Mouse (Mus musculus) erythroblast, embryonic 14.5 days (primary cell): ENCODE data around the gene Phc1. TPM values are rescaled to one million over a fixed set of nuclear protein-coding genes. Genes with fewer than 3 reads are reported as not detected.

ENCODE experiments used
- H3K27me3 ChIP-seq: 2 replicates; pipeline ENCODE4 v1.6.1; 2012; ENCODE audit warnings: inconsistent platforms; ENCODE audit not compliant: control insufficient read depth
- H3K36me3 ChIP-seq: 2 replicates; pipeline ENCODE4 v1.6.1; 2012; ENCODE audit warnings: mild to moderate bottlenecking, inconsistent platforms; ENCODE audit not compliant: control insufficient read depth
- H3K4me1 ChIP-seq: 2 replicates; pipeline ENCODE4 v1.6.1; 2012; ENCODE audit warnings: inconsistent platforms; ENCODE audit not compliant: control insufficient read depth
- H3K4me3 ChIP-seq: replicated peaks from 2 replicates; pipeline ENCODE3; 2012; ENCODE audit warnings: moderate library complexity, mild to moderate bottlenecking, inconsistent platforms
- H3K9me3 ChIP-seq: 2 replicates; pipeline ENCODE4 v1.6.1; 2012; ENCODE audit warnings: low read length, inconsistent platforms, mixed read lengths; ENCODE audit not compliant: control insufficient read depth
- GATA1 ChIP-seq: IDR thresholded peaks from 2 replicates; pipeline ENCODE4 v1.6.1; 2012; ENCODE audit warnings: low read length, inconsistent platforms, mixed read lengths
- TAL1 ChIP-seq: IDR thresholded peaks from 3 replicates; pipeline ENCODE4 v1.6.1; 2012; ENCODE audit warnings: low read length, inconsistent platforms, mixed read lengths
- polyA plus RNA-seq: library from polyadenylated mRNA; stranded (reverse); fragments of >175 nt; gene quantifications from 2 replicates; pipeline ENCODE4 v1.2.3, GENCODE M21; 2012

Phc1 gene
- polyA plus RNA-seq, 1 experiment: 0.20 TPM

DNA sequence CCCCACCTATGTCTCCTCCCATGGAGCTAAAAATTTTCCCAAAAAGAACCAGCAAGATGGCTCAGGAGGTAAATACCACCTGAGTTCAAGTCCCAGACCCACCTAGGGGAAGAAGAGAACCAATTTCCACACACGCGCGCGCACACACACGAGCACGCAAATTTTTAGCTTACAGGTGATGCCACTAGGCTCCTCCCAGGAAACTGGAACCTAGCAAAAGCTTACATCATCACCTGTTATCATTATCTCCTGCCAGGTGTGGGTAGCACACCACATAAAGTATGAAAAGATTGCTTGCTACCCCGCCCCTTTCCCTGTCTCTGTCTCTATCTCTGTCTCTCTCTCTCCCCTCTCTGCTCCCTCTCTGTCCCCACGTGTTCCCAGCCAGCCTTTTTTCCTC is 47.2 kb downstream of the Phc1 start:
- H3K36me3 ChIP-seq: no peaks in the 10 kb centered on the region
- TF ChIP-seq TAL1: no peak
- peaks cover 6% of the 10 kb centered on the region for H3K4me1 ChIP-seq
- H3K27me3 ChIP-seq: peaks cover 10% of the 10 kb centered on the region
- H3K9me3 ChIP-seq: no peaks in the 10 kb centered on the region
- no peak overlapping the region for H3K4me3 ChIP-seq

DNA sequence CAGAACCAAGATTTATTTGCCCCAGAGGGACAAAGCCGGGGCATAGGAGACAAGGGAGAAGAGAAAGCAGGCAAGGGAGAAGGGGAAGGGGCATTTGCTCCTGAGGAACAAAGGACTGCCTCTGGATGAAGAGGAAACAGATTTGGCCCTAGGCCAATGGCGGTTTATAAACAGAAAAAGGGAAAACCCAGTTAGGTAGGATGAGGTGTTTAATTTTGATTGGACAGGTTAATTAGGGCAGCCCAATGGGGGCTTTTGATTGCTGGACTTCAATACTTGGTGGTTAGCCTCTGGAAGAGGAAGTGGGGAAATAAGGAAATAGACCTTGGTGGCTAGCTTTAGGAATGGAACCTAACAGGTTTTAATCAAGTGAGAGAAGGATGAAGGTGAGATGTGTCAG is 48.2 kb downstream of the Phc1 start:
- no peaks in the 10 kb centered on the region for H3K4me1 ChIP-seq
- no peaks in the 10 kb centered on the region for H3K9me3 ChIP-seq
- H3K36me3 ChIP-seq: no peaks in the 10 kb centered on the region
- peaks cover 5% of the 10 kb centered on the region for H3K27me3 ChIP-seq
- no peak for TF ChIP-seq TAL1
- no peak for TF ChIP-seq GATA1
- no peak overlapping the region for H3K4me3 ChIP-seq

- Histone ChIP-seq H3K4me3 (no peak overlapping the region), H3K36me3 (no peaks in the 10 kb centered on the region), H3K27me3 (0 out of 2 replicates have a peak, but pooled peaks cover 2% of the 10 kb centered on the region), H3K9me3 (no peaks in the 10 kb centered on the region), H3K4me1 (no peaks in the 10 kb centered on the region)
- TF ChIP-seq GATA1 (no peak), TAL1 (no peak)
Observed at GRCm38 (mm10) chr6:122291735-122292134, 48.6 kb downstream of the Phc1 start.

DNA sequence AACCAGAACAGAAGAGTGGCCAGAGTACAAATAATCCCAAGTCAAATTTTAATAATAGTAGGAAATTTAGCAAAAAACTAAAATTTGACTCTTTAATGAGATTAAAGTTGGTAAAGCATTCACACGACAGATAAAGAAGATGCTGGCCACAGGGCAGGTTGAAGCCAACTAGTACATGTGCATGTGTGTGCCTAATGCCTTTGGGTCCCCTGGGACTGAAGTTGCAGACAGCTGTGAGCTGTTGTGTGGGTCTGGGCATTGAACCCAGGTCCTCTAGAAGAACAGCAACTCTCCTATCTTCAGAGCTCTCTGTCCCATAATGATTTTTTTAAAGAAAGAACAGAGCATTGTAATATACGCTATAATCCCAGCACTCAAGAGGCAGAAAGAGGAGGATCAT is 49.1 kb downstream of the Phc1 start:
- H3K27me3 ChIP-seq: no peaks in the 10 kb centered on the region
- no peak overlapping the region for H3K4me3 ChIP-seq
- no peak for TF ChIP-seq TAL1
- no peaks in the 10 kb centered on the region for H3K4me1 ChIP-seq
- no peaks in the 10 kb centered on the region for H3K9me3 ChIP-seq
- H3K36me3 ChIP-seq: no peaks in the 10 kb centered on the region

- Histone ChIP-seq H3K4me1 (no peaks in the 10 kb centered on the region), H3K36me3 (no peaks in the 10 kb centered on the region), H3K27me3 (no peaks in the 10 kb centered on the region), H3K9me3 (no peaks in the 10 kb centered on the region), H3K4me3 (no peak overlapping the region)
- TF ChIP-seq TAL1: no peak
- TF ChIP-seq GATA1: no peak
Observed at GRCm38 (mm10) chr6:122290253-122290652, 50.1 kb downstream of the Phc1 start.

- Histone ChIP-seq H3K9me3 (no peaks in the 10 kb centered on the region), H3K4me1 (peaks cover 3% of the 10 kb centered on the region), H3K36me3 (no peaks in the 10 kb centered on the region), H3K4me3 (no peak overlapping the region), H3K27me3 (no peaks in the 10 kb centered on the region)
- TF ChIP-seq GATA1 (no peak), TAL1 (no peak)
Observed at GRCm38 (mm10) chr6:122289313-122289712, 51.0 kb downstream of the Phc1 start.

DNA sequence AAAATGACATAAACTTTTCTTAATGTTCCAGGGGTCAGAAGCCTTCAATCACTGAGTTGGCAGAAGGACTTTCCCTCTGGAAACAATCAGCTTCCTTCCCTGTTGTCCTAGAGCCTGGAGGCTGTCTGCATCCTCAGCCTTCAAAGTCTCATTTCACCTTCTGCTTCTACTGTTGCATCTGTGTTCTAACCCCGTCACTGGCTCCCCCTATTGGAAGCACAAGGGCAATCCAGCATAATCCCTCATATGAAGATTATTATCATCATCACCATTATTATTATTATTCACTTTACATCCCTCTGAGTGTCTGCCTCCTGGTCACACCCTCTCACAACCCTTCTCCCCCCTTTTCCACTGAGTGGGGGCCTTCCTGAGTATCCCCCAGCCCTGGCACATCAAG is 52.1 kb downstream of the Phc1 start:
- Histone ChIP-seq H3K27me3 (no peaks in the 10 kb centered on the region), H3K4me1 (peaks cover 5% of the 10 kb centered on the region), H3K4me3 (no peak overlapping the region), H3K9me3 (no peaks in the 10 kb centered on the region), H3K36me3 (no peaks in the 10 kb centered on the region)
- TF ChIP-seq TAL1: no peak
- TF ChIP-seq GATA1: no peak

DNA sequence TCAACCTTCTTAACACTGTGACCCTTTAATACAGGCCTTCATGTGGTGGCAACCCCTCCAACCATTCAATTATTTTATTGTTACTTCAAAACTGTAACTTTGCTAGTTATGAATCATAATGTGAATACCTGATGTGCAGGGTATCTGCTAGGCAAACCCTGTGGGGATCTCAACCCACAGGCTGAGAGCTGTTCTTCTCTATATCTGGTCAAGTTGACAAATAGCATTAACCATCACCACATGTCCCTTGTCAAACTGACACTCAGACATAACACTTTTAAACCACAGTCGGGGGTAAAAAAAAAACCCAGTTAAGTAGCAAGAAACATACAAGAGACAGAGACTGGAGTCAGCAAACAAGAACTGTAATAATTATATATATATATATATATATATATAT is 55.5 kb downstream of the Phc1 start:
- H3K36me3 ChIP-seq: no peaks in the 10 kb centered on the region
- peaks cover 5% of the 10 kb centered on the region for H3K4me1 ChIP-seq
- H3K4me3 ChIP-seq: no peak overlapping the region
- no peaks in the 10 kb centered on the region for H3K9me3 ChIP-seq
- no peaks in the 10 kb centered on the region for H3K27me3 ChIP-seq
- TF ChIP-seq TAL1: no peak
- no peak for TF ChIP-seq GATA1

- TF ChIP-seq TAL1: no peak
- TF ChIP-seq GATA1: no peak
- no peaks in the 10 kb centered on the region for H3K36me3 ChIP-seq
- H3K27me3 ChIP-seq: no peaks in the 10 kb centered on the region
- no peak overlapping the region for H3K4me3 ChIP-seq
- H3K4me1 ChIP-seq: peaks cover 5% of the 10 kb centered on the region
- no peaks in the 10 kb centered on the region for H3K9me3 ChIP-seq
Observed at GRCm38 (mm10) chr6:122284304-122284703, 56.1 kb downstream of the Phc1 start.

DNA sequence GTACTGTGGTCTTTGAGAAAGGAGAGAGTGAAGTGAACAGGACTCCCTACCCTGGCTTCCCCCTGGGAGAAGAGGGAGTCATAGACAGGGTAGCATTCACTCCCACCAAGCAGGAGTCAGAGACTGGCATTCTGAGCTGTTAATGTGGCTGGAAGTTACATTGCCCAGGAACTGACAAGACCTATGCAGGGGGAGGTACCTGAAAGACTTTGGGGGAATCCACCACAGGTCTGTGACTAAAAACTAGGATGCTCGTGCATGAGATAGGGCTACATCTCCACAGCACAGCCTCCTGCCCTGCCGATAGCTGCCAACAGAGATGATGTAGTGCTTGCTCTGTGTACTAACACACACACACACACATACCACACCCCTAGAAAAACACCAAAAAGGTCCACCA is 56.9 kb downstream of the Phc1 start:
- no peaks in the 10 kb centered on the region for H3K9me3 ChIP-seq
- no peak overlapping the region for H3K4me3 ChIP-seq
- H3K4me1 ChIP-seq: peaks cover 5% of the 10 kb centered on the region
- H3K36me3 ChIP-seq: no peaks in the 10 kb centered on the region
- TF ChIP-seq GATA1 (no peak), TAL1 (no peak)
- H3K27me3 ChIP-seq: no peaks in the 10 kb centered on the region
